Mouse (Mus musculus): ENCODE measurements around the gene Pate2. TPM values are rescaled to one million over a fixed set of nuclear protein-coding genes. Genes with fewer than 3 reads are reported as not detected.

Gene Pate2
- polyA plus RNA-seq, 1 experiment from 2014 or later, result 0.27 TPM

GRCm38 (mm10) chr9:35632981-35633380 lies 62.9 kb downstream of the Pate2 start:
- WGBS, result 92% methylated on average over 1 of the region's 1 CpGs
- no peaks in the 10 kb centered on the region for H3K36me3 ChIP-seq (ENCODE audit: control insufficient read depth, insufficient read depth)
- no peaks in the 10 kb centered on the region for H3K9me3 ChIP-seq (ENCODE audit: control insufficient read depth)
- no peak for TF ChIP-seq CTCF (IDR thresholded peaks at IDR 0.05; ENCODE audit: low read depth)
- no peak overlapping the region for H3K27ac ChIP-seq (ENCODE audit: low read depth, low read length)
- H3K4me2 ChIP-seq (replicated peaks; ENCODE audit: low read depth), result no peak overlapping the region
- no peak for ATAC-seq
- H3K4me1 ChIP-seq (replicated peaks; ENCODE audit: control insufficient read depth, insufficient read depth, low read length), result no peaks in the 10 kb centered on the region
- no peak overlapping the region for H3K9ac ChIP-seq (ENCODE audit: low read depth, low read length)
- no peak overlapping the region for H3K4me3 ChIP-seq (ENCODE audit: low read depth, low read length)
- H3K27me3 ChIP-seq (replicated peaks; ENCODE audit: control insufficient read depth, insufficient read depth, low read length), result no peaks in the 10 kb centered on the region

- H3K27me3 ChIP-seq (replicated peaks; ENCODE audit: control insufficient read depth, insufficient read depth, low read length), result no peaks in the 10 kb centered on the region
- no peaks in the 10 kb centered on the region for H3K36me3 ChIP-seq (ENCODE audit: control insufficient read depth, insufficient read depth)
- no peak within 1 kb of the TSS for H3K9ac ChIP-seq (ENCODE audit: low read depth, low read length)
- H3K27ac ChIP-seq (ENCODE audit: low read depth, low read length), result no peak within 1 kb of the TSS
- no peaks in the 10 kb centered on the region for H3K4me1 ChIP-seq (replicated peaks; ENCODE audit: control insufficient read depth, insufficient read depth, low read length)
- H3K9me3 ChIP-seq (ENCODE audit: control insufficient read depth), result no peaks in the 10 kb centered on the region
- ATAC-seq, result no peak
- H3K4me2 ChIP-seq (replicated peaks; ENCODE audit: low read depth), result no peak within 1 kb of the TSS
- WGBS, result 68% methylated on average over 1 of the region's 1 CpGs
- H3K4me3 ChIP-seq (ENCODE audit: low read depth, low read length), result no peak within 1 kb of the TSS
- no peak for TF ChIP-seq CTCF (IDR thresholded peaks at IDR 0.05; ENCODE audit: low read depth)
Observed at GRCm38 (mm10) chr9:35648102-35648501, 78.0 kb downstream of the Pate2 start, which contains the start of gene Pate3. Pate3 (minus strand) TSS chr9:35648202.

- WGBS, result 84% methylated on average over 2 of the region's 2 CpGs
- Histone ChIP-seq H3K4me3 (ENCODE audit: low read depth, low read length) (no peak overlapping the region), H3K9me3 (ENCODE audit: control insufficient read depth) (no peaks in the 10 kb centered on the region), H3K4me2 (replicated peaks; ENCODE audit: low read depth) (no peak overlapping the region), H3K27me3 (replicated peaks; ENCODE audit: control insufficient read depth, insufficient read depth, low read length) (no peaks in the 10 kb centered on the region), H3K36me3 (ENCODE audit: control insufficient read depth, insufficient read depth) (no peaks in the 10 kb centered on the region), H3K9ac (ENCODE audit: low read depth, low read length) (no peak overlapping the region), H3K4me1 (replicated peaks; ENCODE audit: control insufficient read depth, insufficient read depth, low read length) (no peaks in the 10 kb centered on the region), H3K27ac (ENCODE audit: low read depth, low read length) (no peak overlapping the region)
- ATAC-seq, result no peak
- no peak for TF ChIP-seq CTCF (IDR thresholded peaks at IDR 0.05; ENCODE audit: low read depth)
Observed at GRCm38 (mm10) chr9:35673557-35673956, 103.5 kb downstream of the Pate2 start.

GRCm38 (mm10) chr9:35687013-35687412 lies 116.9 kb downstream of the Pate2 start, which contains the start of gene Pate1:
Pate1 (minus strand) TSS chr9:35687390.
- 44% methylated on average over 1 of the region's 1 CpGs for WGBS
- no peaks in the 10 kb centered on the region for H3K27me3 ChIP-seq (replicated peaks; ENCODE audit: control insufficient read depth, insufficient read depth, low read length)
- no peaks in the 10 kb centered on the region for H3K9me3 ChIP-seq (ENCODE audit: control insufficient read depth)
- no peak within 1 kb of the TSS for H3K4me3 ChIP-seq (ENCODE audit: low read depth, low read length)
- no peak within 1 kb of the TSS for H3K27ac ChIP-seq (ENCODE audit: low read depth, low read length)
- H3K4me1 ChIP-seq (replicated peaks; ENCODE audit: control insufficient read depth, insufficient read depth, low read length), result no peaks in the 10 kb centered on the region
- H3K36me3 ChIP-seq (ENCODE audit: control insufficient read depth, insufficient read depth), result no peaks in the 10 kb centered on the region
- H3K4me2 ChIP-seq (replicated peaks; ENCODE audit: low read depth), result no peak within 1 kb of the TSS
- TF ChIP-seq CTCF (IDR thresholded peaks at IDR 0.05; ENCODE audit: low read depth), result no peak
- ATAC-seq, result no peak
- H3K9ac ChIP-seq (ENCODE audit: low read depth, low read length), result no peak within 1 kb of the TSS

GRCm38 (mm10) chr9:35691924-35692323 lies 121.8 kb downstream of the Pate2 start:
- no peak for TF ChIP-seq CTCF (IDR thresholded peaks at IDR 0.05; ENCODE audit: low read depth)
- H3K27ac ChIP-seq (ENCODE audit: low read depth, low read length), result no peak overlapping the region
- H3K4me3 ChIP-seq (ENCODE audit: low read depth, low read length), result no peak overlapping the region
- H3K9me3 ChIP-seq (ENCODE audit: control insufficient read depth), result no peaks in the 10 kb centered on the region
- H3K36me3 ChIP-seq (ENCODE audit: control insufficient read depth, insufficient read depth), result no peaks in the 10 kb centered on the region
- no peaks in the 10 kb centered on the region for H3K27me3 ChIP-seq (replicated peaks; ENCODE audit: control insufficient read depth, insufficient read depth, low read length)
- H3K4me1 ChIP-seq (replicated peaks; ENCODE audit: control insufficient read depth, insufficient read depth, low read length), result no peaks in the 10 kb centered on the region
- no peak overlapping the region for H3K4me2 ChIP-seq (replicated peaks; ENCODE audit: low read depth)
- no peak for ATAC-seq
- H3K9ac ChIP-seq (ENCODE audit: low read depth, low read length), result no peak overlapping the region

GRCm38 (mm10) chr9:35707265-35707664 lies 137.2 kb downstream of the Pate2 start:
- Histone ChIP-seq H3K9ac (ENCODE audit: low read depth, low read length) (no peak overlapping the region), H3K4me3 (ENCODE audit: low read depth, low read length) (no peak overlapping the region), H3K4me2 (replicated peaks; ENCODE audit: low read depth) (no peak overlapping the region), H3K36me3 (ENCODE audit: control insufficient read depth, insufficient read depth) (no peaks in the 10 kb centered on the region), H3K27ac (ENCODE audit: low read depth, low read length) (no peak overlapping the region), H3K9me3 (ENCODE audit: control insufficient read depth) (no peaks in the 10 kb centered on the region), H3K27me3 (replicated peaks; ENCODE audit: control insufficient read depth, insufficient read depth, low read length) (no peaks in the 10 kb centered on the region), H3K4me1 (replicated peaks; ENCODE audit: control insufficient read depth, insufficient read depth, low read length) (no peaks in the 10 kb centered on the region)
- ATAC-seq, result no peak
- peak; percentile 43 for TF ChIP-seq CTCF (IDR thresholded peaks at IDR 0.05; ENCODE audit: low read depth)

Other genes with a start within 250 kb of the Pate2 start
- gene Cdon, start 149.2 kb upstream of the Pate2 start, polyA plus RNA-seq (2015; fragmentation: Nextera tagmentation; extraction: Ambion mirVana), result 1.9 and 2.4 TPM in 2 replicates
- not detected in 2 replicates for gene Gm1113, start 52.0 kb upstream of the Pate2 start, polyA plus RNA-seq (2015; fragmentation: Nextera tagmentation; extraction: Ambion mirVana)
- 0.27 and 0.50 TPM in 2 replicates for gene Ddx25, start 11.8 kb upstream of the Pate2 start, polyA plus RNA-seq (2015; fragmentation: Nextera tagmentation; extraction: Ambion mirVana)
- gene Pus3, start 11.7 kb upstream of the Pate2 start, polyA plus RNA-seq (2015; fragmentation: Nextera tagmentation; extraction: Ambion mirVana), result 6.5 and 6.6 TPM in 2 replicates
- gene Hyls1, start 114 bp downstream of the Pate2 start, polyA plus RNA-seq (2015; fragmentation: Nextera tagmentation; extraction: Ambion mirVana), result 4.2 and 4.9 TPM in 2 replicates
- not detected in 2 replicates for gene Pate4, start 41.7 kb downstream of the Pate2 start, polyA plus RNA-seq (2015; fragmentation: Nextera tagmentation; extraction: Ambion mirVana)
- gene Pate3, start 77.9 kb downstream of the Pate2 start, polyA plus RNA-seq (2015; fragmentation: Nextera tagmentation; extraction: Ambion mirVana), result not detected in 2 replicates
- not detected in 2 replicates for gene Pate1, start 117.1 kb downstream of the Pate2 start, polyA plus RNA-seq (2015; fragmentation: Nextera tagmentation; extraction: Ambion mirVana)
- gene Gm17677, start 170.8 kb downstream of the Pate2 start, polyA plus RNA-seq (2015; fragmentation: Nextera tagmentation; extraction: Ambion mirVana), result not detected in 2 replicates
- gene Gm17727, start 207.8 kb downstream of the Pate2 start, polyA plus RNA-seq (2015; fragmentation: Nextera tagmentation; extraction: Ambion mirVana), result not detected in 2 replicates
- gene Gm27235, start 219.8 kb downstream of the Pate2 start, polyA plus RNA-seq (2015; fragmentation: Nextera tagmentation; extraction: Ambion mirVana), result not detected in 2 replicates
- not detected in 2 replicates for gene D730048I06Rik, start 219.8 kb downstream of the Pate2 start, polyA plus RNA-seq (2015; fragmentation: Nextera tagmentation; extraction: Ambion mirVana)

Data from intestine, postnatal 0 days (tissue).